Mouse (Mus musculus): ENCODE results near the gene Pkdrej. TPM values are rescaled to one million over a fixed set of nuclear protein-coding genes. Genes with fewer than 3 reads are reported as not detected.
"Not testable (repeated sequence)": the region's sequence is repeated elsewhere in the genome, so short reads cannot be mapped to it uniquely, and the experiment has no call there.

Gene Pkdrej
- 0.05 TPM in 2 replicates for polyA plus RNA-seq (2012; rRNA removed)

DNA sequence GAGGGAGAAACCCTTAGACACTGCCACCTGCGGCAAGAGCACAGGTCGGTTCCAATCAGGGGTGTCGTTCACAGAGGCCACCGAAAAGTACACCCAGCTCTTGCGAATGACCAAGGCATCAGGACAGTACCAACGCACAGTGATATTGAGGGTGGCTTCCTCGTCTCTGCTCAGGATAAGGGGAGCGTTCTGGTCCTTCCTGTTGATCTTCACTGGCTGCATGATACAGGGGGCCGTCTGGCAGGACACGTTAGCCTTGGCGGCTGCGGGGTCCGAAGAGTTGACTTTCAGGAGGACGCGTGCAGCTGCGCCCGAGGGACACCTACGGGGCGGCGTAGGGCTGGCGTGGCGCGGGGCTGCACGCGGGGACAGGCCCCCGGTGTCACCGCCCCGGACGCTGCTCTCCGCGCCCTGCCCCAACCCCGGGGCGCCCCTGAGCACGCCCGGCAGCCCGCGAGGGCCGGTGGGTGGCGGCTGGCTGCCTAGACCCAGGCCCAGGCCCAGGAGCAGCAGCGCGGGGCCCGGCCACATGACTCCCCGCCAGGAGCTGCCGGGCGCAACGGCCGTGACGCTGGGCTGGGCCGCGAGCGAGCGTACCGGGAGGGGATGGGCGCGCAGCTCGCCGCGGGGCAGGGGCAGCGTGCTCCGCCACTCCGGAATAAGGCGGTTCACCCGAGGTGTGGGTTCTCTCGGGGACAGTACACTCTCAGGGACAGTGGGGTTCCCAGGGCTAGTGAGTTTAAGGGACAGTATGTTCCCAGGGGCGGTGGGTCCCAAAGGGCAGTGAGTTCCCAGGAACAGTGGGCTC, at the start of gene Pkdrej:
Gene Pkdrej (minus strand): TSS at position 532 of the 808 bp plus-strand sequence.
- DNase-seq, result peak; percentile 35
- Histone ChIP-seq H3K27me3 (replicated peaks; ENCODE audit: control insufficient read depth, insufficient read depth, low read length) (no peaks in the 10 kb centered on the region), H3K4me3 (ENCODE audit: insufficient read depth, low read depth, low read length) (peak within 1 kb of the TSS; percentile 36; the same call in 1 of the 2 replicates), H3K27ac (ENCODE audit: insufficient read depth, low read depth, low read length) (no peak within 1 kb of the TSS), H3K36me3 (ENCODE audit: control insufficient read depth, insufficient read depth, low read length) (no peaks in the 10 kb centered on the region), H3K4me1 (ENCODE audit: control insufficient read depth, insufficient read depth, low read length) (peaks cover 4% of the 10 kb centered on the region; the same call in 1 of the 2 replicates)
- WGBS, result 3% methylated on average over 65 of the region's 65 CpGs
- no peak for TF ChIP-seq CTCF (conservative IDR thresholded peaks at IDR 0.05; ENCODE audit: insufficient read depth, insufficient read length, low read depth, low read length)
- TF ChIP-seq POLR2A (IDR thresholded peaks at IDR 0.05; ENCODE audit: low read depth, low read length), result no peak

DNA sequence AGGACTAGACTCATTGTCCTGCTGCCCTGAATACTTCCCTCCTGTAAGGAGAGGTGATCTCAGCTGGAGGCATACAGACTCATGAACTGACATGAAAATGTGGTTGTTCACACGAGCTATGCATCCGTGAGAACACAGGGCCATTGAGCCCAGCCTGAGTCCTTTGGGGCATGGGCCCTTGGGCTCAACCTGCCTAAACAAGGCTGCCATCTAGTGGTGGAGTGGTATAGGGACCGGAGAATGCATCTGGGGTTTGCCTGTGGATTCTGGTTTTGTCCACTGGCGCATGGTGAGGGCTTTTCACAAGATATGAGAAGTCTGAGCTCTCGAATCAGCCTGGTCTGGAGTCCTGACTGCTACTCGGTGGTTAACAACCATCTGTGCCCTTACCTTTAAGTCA, 46.2 kb upstream of the Pkdrej start:
- TF ChIP-seq POLR2A (IDR thresholded peaks at IDR 0.05; ENCODE audit: low read depth, low read length) (no peak), CTCF (conservative IDR thresholded peaks at IDR 0.05; ENCODE audit: insufficient read depth, insufficient read length, low read depth, low read length) (peak; percentile 96)
- H3K4me3 ChIP-seq (ENCODE audit: insufficient read depth, low read depth, low read length), result no peak overlapping the region
- no peaks in the 10 kb centered on the region for H3K36me3 ChIP-seq (ENCODE audit: control insufficient read depth, insufficient read depth, low read length)
- DNase-seq, result peak; percentile 82
- 44% methylated on average over 6 of the region's 6 CpGs for WGBS
- no peaks in the 10 kb centered on the region for H3K4me1 ChIP-seq (ENCODE audit: control insufficient read depth, insufficient read depth, low read length)
- H3K27me3 ChIP-seq (replicated peaks; ENCODE audit: control insufficient read depth, insufficient read depth, low read length), result no peaks in the 10 kb centered on the region
- H3K27ac ChIP-seq (ENCODE audit: insufficient read depth, low read depth, low read length), result no peak overlapping the region

DNA sequence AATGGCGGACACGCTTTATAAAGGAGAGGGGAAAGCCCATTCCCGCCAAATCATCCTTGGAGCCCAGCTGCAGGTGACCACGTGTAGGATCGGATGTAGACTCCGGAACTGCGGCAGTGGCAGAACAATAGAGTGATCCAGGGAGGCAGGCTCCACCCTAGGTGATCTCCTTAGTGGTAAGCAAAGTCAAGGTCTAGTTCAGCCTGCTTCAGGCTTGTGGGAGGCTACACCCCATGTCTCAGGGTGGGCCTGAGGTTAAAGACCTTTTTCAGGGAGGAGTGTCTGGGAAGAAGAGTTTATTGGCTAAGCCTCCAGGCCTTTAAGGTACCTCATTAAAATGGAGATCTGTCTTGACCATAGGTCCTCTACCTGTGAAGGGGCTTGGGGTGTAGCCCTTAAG, 44.4 kb upstream of the Pkdrej start:
- not testable (repeated sequence) for H3K27me3 ChIP-seq (replicated peaks; ENCODE audit: control insufficient read depth, insufficient read depth, low read length); H3K27ac ChIP-seq (ENCODE audit: insufficient read depth, low read depth, low read length); H3K4me3 ChIP-seq (ENCODE audit: insufficient read depth, low read depth, low read length); H3K4me1 ChIP-seq (ENCODE audit: control insufficient read depth, insufficient read depth, low read length); H3K36me3 ChIP-seq (ENCODE audit: control insufficient read depth, insufficient read depth, low read length); DNase-seq
- WGBS, result 92% methylated on average over 7 of the region's 7 CpGs

DNA sequence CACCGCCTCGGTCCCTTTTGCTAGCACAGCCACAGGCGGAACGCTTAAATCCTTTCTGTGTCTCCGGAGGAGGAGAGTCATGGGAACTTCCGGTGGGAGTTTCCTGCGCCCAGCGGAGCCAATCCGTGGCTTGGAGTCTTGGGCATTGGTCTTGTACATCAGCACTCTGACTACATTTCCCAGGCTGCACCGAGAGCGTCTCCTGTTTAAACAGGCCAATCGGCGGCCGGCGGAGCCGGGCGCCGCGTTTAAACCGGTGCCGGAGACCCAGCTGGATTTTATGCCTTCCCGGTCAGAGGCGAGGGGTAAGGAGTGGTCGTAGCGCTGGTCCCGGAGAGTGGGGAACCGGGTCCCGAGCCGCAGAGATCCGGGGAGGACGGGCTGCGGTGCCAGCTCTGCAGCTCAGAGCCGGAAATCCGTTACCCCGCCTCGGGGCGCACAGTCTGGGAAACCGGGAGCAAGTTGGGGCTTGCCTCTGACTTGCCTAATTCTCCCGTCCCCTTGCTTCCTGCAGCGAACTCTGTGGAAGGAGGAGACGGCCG, 38.0 kb upstream of the Pkdrej start, which contains the start of gene Gtse1:
Gene Gtse1 (plus strand): TSS at position 256 of the 542 bp plus-strand sequence.
- Histone ChIP-seq H3K27me3 (replicated peaks; ENCODE audit: control insufficient read depth, insufficient read depth, low read length) (no peaks in the 10 kb centered on the region), H3K36me3 (ENCODE audit: control insufficient read depth, insufficient read depth, low read length) (no peaks in the 10 kb centered on the region), H3K4me1 (ENCODE audit: control insufficient read depth, insufficient read depth, low read length) (no peaks in the 10 kb centered on the region), H3K4me3 (ENCODE audit: insufficient read depth, low read depth, low read length) (peak within 1 kb of the TSS; percentile 74), H3K27ac (ENCODE audit: insufficient read depth, low read depth, low read length) (peak within 1 kb of the TSS; percentile 25; the same call in 1 of the 2 replicates)
- TF ChIP-seq POLR2A (IDR thresholded peaks at IDR 0.05; ENCODE audit: low read depth, low read length) (peak; percentile 58), CTCF (conservative IDR thresholded peaks at IDR 0.05; ENCODE audit: insufficient read depth, insufficient read length, low read depth, low read length) (no peak)
- DNase-seq, result peak; percentile 98
- under 1% methylated on average over 42 of the region's 42 CpGs for WGBS

DNA sequence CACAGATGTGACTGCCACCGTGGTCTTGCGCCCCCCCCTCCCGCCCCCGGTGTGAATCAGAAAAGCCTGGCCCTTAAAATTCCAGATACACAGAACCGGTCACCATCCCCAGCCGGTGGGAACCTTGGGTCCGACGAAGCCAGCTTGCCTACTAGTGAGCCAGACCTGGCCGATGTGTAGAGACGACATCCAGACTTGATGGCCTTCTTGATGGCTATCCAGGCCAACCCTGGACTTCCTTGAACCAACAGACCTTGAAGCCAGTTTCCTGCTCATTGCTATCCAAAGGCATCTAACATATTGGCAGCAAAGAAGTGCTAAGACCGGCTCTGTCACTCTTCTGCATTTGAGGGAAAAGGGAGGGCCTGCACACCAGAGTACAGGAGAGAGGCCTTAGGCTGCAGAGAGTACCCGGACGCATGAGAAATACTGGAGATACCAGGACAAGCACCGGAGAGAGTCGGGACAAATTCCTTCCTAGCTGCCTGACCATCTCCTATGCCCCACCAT, 37.5 kb upstream of the Pkdrej start:
- no peak for TF ChIP-seq POLR2A (IDR thresholded peaks at IDR 0.05; ENCODE audit: low read depth, low read length)
- TF ChIP-seq CTCF (conservative IDR thresholded peaks at IDR 0.05; ENCODE audit: insufficient read depth, insufficient read length, low read depth, low read length), result no peak
- Histone ChIP-seq H3K4me3 (ENCODE audit: insufficient read depth, low read depth, low read length) (peak overlapping the region; percentile 74), H3K36me3 (ENCODE audit: control insufficient read depth, insufficient read depth, low read length) (no peaks in the 10 kb centered on the region), H3K27ac (ENCODE audit: insufficient read depth, low read depth, low read length) (peak overlapping the region; percentile 25; the same call in 1 of the 2 replicates), H3K27me3 (replicated peaks; ENCODE audit: control insufficient read depth, insufficient read depth, low read length) (no peaks in the 10 kb centered on the region), H3K4me1 (ENCODE audit: control insufficient read depth, insufficient read depth, low read length) (no peaks in the 10 kb centered on the region)
- WGBS, result 8% methylated on average over 15 of the region's 15 CpGs
- DNase-seq, result no peak

DNA sequence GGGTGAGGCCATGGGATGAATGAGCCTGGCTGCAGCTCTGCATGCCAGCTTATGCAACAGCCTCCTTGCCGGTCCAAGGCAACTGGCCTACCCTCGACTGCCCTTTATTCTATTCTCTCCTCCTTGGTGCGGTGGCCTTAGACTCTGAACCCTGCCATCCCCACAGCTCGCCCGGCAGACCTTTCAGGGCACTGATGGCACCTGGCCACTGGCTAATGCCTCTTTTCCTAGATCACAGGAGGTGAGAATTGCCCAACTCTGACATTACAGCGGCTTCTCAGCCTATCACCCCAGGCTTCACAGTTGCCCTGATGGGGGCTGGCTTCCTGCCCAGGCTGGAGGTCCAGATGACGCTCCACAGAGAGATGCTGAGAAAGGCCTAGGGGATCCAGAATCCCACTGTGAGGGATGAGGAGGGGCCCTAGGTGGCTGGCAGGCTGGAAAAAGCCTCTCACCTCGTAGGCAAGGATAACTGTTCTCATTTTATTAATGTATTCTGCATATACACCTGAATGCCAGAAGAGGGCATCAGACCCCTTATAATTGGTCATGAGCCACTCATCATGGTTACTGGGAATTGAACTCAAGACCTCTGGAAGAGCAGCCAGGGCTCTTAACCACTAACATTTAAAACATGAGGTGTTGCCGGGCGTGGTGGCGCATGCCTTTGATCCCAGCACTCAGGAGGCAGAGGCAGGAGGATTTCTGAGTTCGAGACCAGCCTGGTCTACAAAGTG, 30.3 kb upstream of the Pkdrej start:
- no peak overlapping the region for H3K27ac ChIP-seq (ENCODE audit: insufficient read depth, low read depth, low read length)
- no peaks in the 10 kb centered on the region for H3K27me3 ChIP-seq (replicated peaks; ENCODE audit: control insufficient read depth, insufficient read depth, low read length)
- peak; percentile 75 for DNase-seq
- 73% methylated on average over 12 of the region's 12 CpGs for WGBS
- H3K36me3 ChIP-seq (ENCODE audit: control insufficient read depth, insufficient read depth, low read length), result no peaks in the 10 kb centered on the region
- no peaks in the 10 kb centered on the region for H3K4me1 ChIP-seq (ENCODE audit: control insufficient read depth, insufficient read depth, low read length)
- no peak overlapping the region for H3K4me3 ChIP-seq (ENCODE audit: insufficient read depth, low read depth, low read length)
- no peak for TF ChIP-seq POLR2A (IDR thresholded peaks at IDR 0.05; ENCODE audit: low read depth, low read length)

DNA sequence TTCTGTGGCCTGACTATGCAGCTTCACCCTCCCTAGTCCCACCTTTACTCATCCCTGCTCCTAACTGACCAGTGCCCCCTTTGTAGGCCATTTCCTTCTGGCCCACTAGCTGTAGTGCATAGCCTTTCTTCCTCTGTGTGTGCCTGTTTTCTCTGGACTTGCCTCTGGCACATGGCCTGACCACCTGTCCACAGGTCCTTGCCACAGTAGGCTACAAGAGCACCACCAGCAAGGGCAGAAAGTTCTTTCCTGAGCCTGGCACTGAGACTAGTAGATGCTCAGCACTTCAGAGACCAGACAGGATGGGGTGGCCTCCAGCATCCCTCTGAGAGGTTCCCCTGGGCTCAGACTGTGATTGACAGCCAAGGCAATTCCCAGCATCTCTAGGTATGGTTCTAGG, 23.5 kb upstream of the Pkdrej start:
- TF ChIP-seq CTCF (conservative IDR thresholded peaks at IDR 0.05; ENCODE audit: insufficient read depth, insufficient read length, low read depth, low read length) (no peak), POLR2A (IDR thresholded peaks at IDR 0.05; ENCODE audit: low read depth, low read length) (no peak)
- no peaks in the 10 kb centered on the region for H3K36me3 ChIP-seq (ENCODE audit: control insufficient read depth, insufficient read depth, low read length)
- H3K27ac ChIP-seq (ENCODE audit: insufficient read depth, low read depth, low read length), result no peak overlapping the region
- H3K4me3 ChIP-seq (ENCODE audit: insufficient read depth, low read depth, low read length), result no peak overlapping the region
- no peaks in the 10 kb centered on the region for H3K27me3 ChIP-seq (replicated peaks; ENCODE audit: control insufficient read depth, insufficient read depth, low read length)
- no peak for DNase-seq
- H3K4me1 ChIP-seq (ENCODE audit: control insufficient read depth, insufficient read depth, low read length), result no peaks in the 10 kb centered on the region; the same call in 1 of the 2 replicates
